Mouse (Mus musculus) common myeloid progenitor, adult 5-6 weeks (primary cell): ENCODE measurements around the gene Fcna. TPM values are rescaled to one million over a fixed set of nuclear protein-coding genes. Genes with fewer than 3 reads are reported as not detected.

Experiments
- ATAC-seq: replicated peaks from 2 replicates; pipeline ENCODE4 v1.8.0; 2016; ENCODE audit warnings: low read depth, mild to moderate bottlenecking, moderate TSS enrichment, inconsistent platforms; ENCODE audit not compliant: poor library complexity, severe bottlenecking
- total RNA-seq: library from RNA; stranded (forward); fragments of 200-1000, 187-1606 nt; gene quantifications from 2 replicates; pipeline ENCODE4 v1.2.3, GENCODE M21; 2017

Fcna gene
- 1.6 and 2.4 TPM in 2 replicates for total RNA-seq

- ATAC-seq: no peak
These were observed at the start of gene Fcna for GRCm38 (mm10) chr2:25627811-25628210. Gene Fcna (minus strand): TSS chr2:25628030.

- ATAC-seq: no peak
These were observed 48.7 kb upstream of the Fcna start, which contains the start of gene Lcn6 for GRCm38 (mm10) chr2:25676486-25676885. Gene Lcn6 (plus strand): TSS chr2:25676786.

GRCm38 (mm10) chr2:25666516-25666915 lies 38.7 kb upstream of the Fcna start:
- ATAC-seq: no peak

GRCm38 (mm10) chr2:25664125-25664524 lies 36.3 kb upstream of the Fcna start:
- ATAC-seq: no peak

GRCm38 (mm10) chr2:25663511-25663910 lies 35.7 kb upstream of the Fcna start:
- peak; percentile 63 for ATAC-seq

- ATAC-seq: no peak
These were observed 33.6 kb upstream of the Fcna start for GRCm38 (mm10) chr2:25661245-25661970.

GRCm38 (mm10) chr2:25660279-25660678 lies 32.4 kb upstream of the Fcna start:
- ATAC-seq: no peak

- ATAC-seq: no peak
These were observed 29.8 kb upstream of the Fcna start, which contains the start of gene Lcn5 for GRCm38 (mm10) chr2:25657652-25658051. Gene Lcn5 (plus strand): TSS chr2:25657952.

- no peak for ATAC-seq
These were observed 29.4 kb upstream of the Fcna start for GRCm38 (mm10) chr2:25657246-25657645.

GRCm38 (mm10) chr2:25656691-25657090 lies 28.9 kb upstream of the Fcna start:
- no peak for ATAC-seq

GRCm38 (mm10) chr2:25654502-25654901 lies 26.7 kb upstream of the Fcna start:
- ATAC-seq: no peak

- ATAC-seq: no peak
These were observed 25.1 kb upstream of the Fcna start, which contains the start of gene Lcn8 for GRCm38 (mm10) chr2:25652902-25653301. Gene Lcn8 (plus strand): TSS chr2:25653120.

GRCm38 (mm10) chr2:25639890-25640289 lies 12.1 kb upstream of the Fcna start:
- no peak for ATAC-seq

- no peak for ATAC-seq
These were observed 6.2 kb upstream of the Fcna start for GRCm38 (mm10) chr2:25634046-25634445.

GRCm38 (mm10) chr2:25633616-25634015 lies 5.8 kb upstream of the Fcna start:
- ATAC-seq: no peak

- no peak for ATAC-seq
These were observed 908 bp upstream of the Fcna start for GRCm38 (mm10) chr2:25628738-25629137.

GRCm38 (mm10) chr2:25625986-25626385 lies 1.8 kb downstream of the Fcna start:
- no peak for ATAC-seq

- peak; percentile 78 for ATAC-seq
These were observed 6.3 kb downstream of the Fcna start, which contains the start of gene Tmem141 for GRCm38 (mm10) chr2:25621229-25622200. Gene Tmem141 (minus strand): TSS chr2:25622005.

GRCm38 (mm10) chr2:25620852-25621228 lies 7.0 kb downstream of the Fcna start:
- no peak for ATAC-seq

GRCm38 (mm10) chr2:25620386-25620785 lies 7.4 kb downstream of the Fcna start:
- ATAC-seq: peak; percentile 53

- ATAC-seq: no peak
These were observed 10.3 kb downstream of the Fcna start, which contains the start of gene Ccdc183 for GRCm38 (mm10) chr2:25617578-25617977. Gene Ccdc183 (minus strand): TSS chr2:25617678.
